Mouse (Mus musculus) midbrain, embryonic 16.5 days (tissue): ENCODE results near the gene Rpa1. TPM values are rescaled to one million over a fixed set of nuclear protein-coding genes. Genes with fewer than 3 reads are reported as not detected.
A peak's percentile ranks its signal among the peaks of the same experiment; 100 is the strongest.

ENCODE experiments used
- ATAC-seq: fragments of 200-750 bp; cut with Nextera tagmentation; 2 replicates; pipeline ENCODE4 v1.8.0; 2017; ENCODE audit warnings: moderate TSS enrichment
- H3K27ac ChIP-seq: fragments of 300-500 bp; sonication (generic); 2 replicates; pipeline ENCODE4 v1.5.1; 2014; ENCODE audit warnings: mild to moderate bottlenecking, low read length, mixed read lengths
- H3K27me3 ChIP-seq: fragments of 300-500 bp; sonication (generic); 2 replicates; pipeline ENCODE4 v1.6.1; 2014; ENCODE audit warnings: low read depth, low read length, mixed read lengths; ENCODE audit not compliant: control insufficient read depth, insufficient read depth
- H3K36me3 ChIP-seq: fragments of 300-500 bp; sonication (generic); 2 replicates; pipeline ENCODE4 v1.6.1; 2014; ENCODE audit warnings: mild to moderate bottlenecking, low read length, moderate library complexity, mixed read lengths; ENCODE audit not compliant: control insufficient read depth, insufficient read depth
- H3K4me1 ChIP-seq: fragments of 300-500 bp; sonication (generic); 2 replicates; pipeline ENCODE4 v1.6.1; 2014; ENCODE audit warnings: mild to moderate bottlenecking, low read length, mixed read lengths; ENCODE audit not compliant: control insufficient read depth, insufficient read depth
- H3K4me2 ChIP-seq: fragments of 300-500 bp; sonication (generic); 2 replicates; pipeline ENCODE4 v1.6.1; 2014; ENCODE audit warnings: mild to moderate bottlenecking, low read length, mixed read lengths
- H3K4me3 ChIP-seq: fragments of 300-500 bp; sonication (generic); 2 replicates; pipeline ENCODE4 v1.5.1; 2014; ENCODE audit warnings: low read depth, mild to moderate bottlenecking, low read length, moderate library complexity, mixed read lengths
- H3K9ac ChIP-seq: fragments of 300-500 bp; sonication (generic); 2 replicates; pipeline ENCODE4 v1.6.1; 2014; ENCODE audit warnings: low read depth, low read length, mixed read lengths
- H3K9me3 ChIP-seq: fragments of 300-500 bp; sonication (generic); replicated peaks from 2 replicates; pipeline ENCODE4 v1.6.1; 2014; ENCODE audit warnings: mild to moderate bottlenecking, low read length, mixed read lengths; ENCODE audit not compliant: control insufficient read depth, poor library complexity, severe bottlenecking
- WGBS: fragments of 180-500 bp; shearing (Covaris S2); extraction: QIAGEN DNeasy Blood & Tissue Kit; methylation state at CpG from one replicate; pipeline ENCODE4 v1.1.7; 2014; 5-methylcytosine and 5-hydroxymethylcytosine counted together
- polyA plus RNA-seq: library from polyadenylated mRNA; unstranded; fragments of >200 nt; fragmentation: Nextera tagmentation; extraction: Ambion mirVana; gene quantifications from 2 replicates; pipeline ENCODE4 v1.2.1, GENCODE M21; 2015

Gene Rpa1
- polyA plus RNA-seq, 1 experiment from 2014 or later = 50.7 TPM

GRCm38 (mm10) chr11:75279013-75279341 is 69.1 kb downstream of the Rpa1 start:
- no peak for ATAC-seq
- H3K9me3 ChIP-seq = no peaks in the 10 kb centered on the region
- 13% methylated on average over 4 of the region's 4 CpGs for WGBS
- H3K4me3 ChIP-seq = no peak overlapping the region
- peak overlapping the region; percentile 43 for H3K4me2 ChIP-seq
- H3K27ac ChIP-seq = peak overlapping the region; percentile 56; the same call in 1 of the 2 replicates
- H3K27me3 ChIP-seq = 0 out of 2 replicates have a peak, but pooled peaks cover 2% of the 10 kb centered on the region
- peak overlapping the region; percentile 49; the same call in 1 of the 2 replicates for H3K9ac ChIP-seq
- H3K36me3 ChIP-seq = no peaks in the 10 kb centered on the region
- peaks cover 65% of the 10 kb centered on the region for H3K4me1 ChIP-seq

- Histone ChIP-seq H3K9me3 (no peaks in the 10 kb centered on the region), H3K4me2 (no peak overlapping the region), H3K36me3 (no peaks in the 10 kb centered on the region), H3K27me3 (0 out of 2 replicates have a peak, but pooled peaks cover 2% of the 10 kb centered on the region), H3K4me1 (peaks cover 72% of the 10 kb centered on the region), H3K9ac (no peak overlapping the region), H3K4me3 (no peak overlapping the region), H3K27ac (peak overlapping the region; percentile 25; the same call in 1 of the 2 replicates)
- no peak for ATAC-seq
- WGBS = 21% methylated on average over 7 of the region's 7 CpGs
These were observed 70.0 kb downstream of the Rpa1 start for GRCm38 (mm10) chr11:75278115-75278514.

- no peak overlapping the region for H3K27ac ChIP-seq
- H3K9ac ChIP-seq = peak overlapping the region; percentile 32; the same call in 1 of the 2 replicates
- H3K36me3 ChIP-seq = no peaks in the 10 kb centered on the region
- no peaks in the 10 kb centered on the region for H3K27me3 ChIP-seq
- no peak overlapping the region for H3K4me3 ChIP-seq
- H3K4me1 ChIP-seq = peaks cover 52% of the 10 kb centered on the region
- 12% methylated on average over 6 of the region's 6 CpGs for WGBS
- H3K9me3 ChIP-seq = no peaks in the 10 kb centered on the region
- no peak overlapping the region for H3K4me2 ChIP-seq
- ATAC-seq = no peak
These were observed 73.1 kb downstream of the Rpa1 start for GRCm38 (mm10) chr11:75275035-75275434.

GRCm38 (mm10) chr11:75273466-75273865 is 74.7 kb downstream of the Rpa1 start:
- no peak overlapping the region for H3K4me3 ChIP-seq

GRCm38 (mm10) chr11:75270985-75271434 is 77.1 kb downstream of the Rpa1 start:
- H3K9ac ChIP-seq = no peak overlapping the region
- peaks cover 35% of the 10 kb centered on the region for H3K4me1 ChIP-seq
- no peak overlapping the region for H3K27ac ChIP-seq
- WGBS = 70% methylated on average over 7 of the region's 7 CpGs
- no peaks in the 10 kb centered on the region for H3K27me3 ChIP-seq
- H3K9me3 ChIP-seq = no peaks in the 10 kb centered on the region
- no peak for ATAC-seq
- H3K36me3 ChIP-seq = no peaks in the 10 kb centered on the region
- no peak overlapping the region for H3K4me2 ChIP-seq
- no peak overlapping the region for H3K4me3 ChIP-seq

More at GRCm38 (mm10) chr11:75273466-75273865, 74.7 kb downstream of the Rpa1 start:
- Histone ChIP-seq H3K27ac (peak overlapping the region; percentile 77), H3K9ac (peak overlapping the region; percentile 27), H3K9me3 (no peaks in the 10 kb centered on the region), H3K4me1 (peaks cover 37% of the 10 kb centered on the region), H3K27me3 (no peaks in the 10 kb centered on the region), H3K4me2 (peak overlapping the region; percentile 29), H3K36me3 (no peaks in the 10 kb centered on the region)
- 1% methylated on average over 8 of the region's 8 CpGs for WGBS
- ATAC-seq = peak; percentile 80

- H3K4me3 ChIP-seq = no peak overlapping the region
- no peak overlapping the region for H3K9ac ChIP-seq
- ATAC-seq = no peak
- H3K27ac ChIP-seq = no peak overlapping the region
- H3K4me2 ChIP-seq = no peak overlapping the region
- peaks cover 33% of the 10 kb centered on the region for H3K4me1 ChIP-seq
- no peaks in the 10 kb centered on the region for H3K9me3 ChIP-seq
- WGBS = 68% methylated on average over 8 of the region's 8 CpGs
- H3K27me3 ChIP-seq = no peaks in the 10 kb centered on the region
- no peaks in the 10 kb centered on the region for H3K36me3 ChIP-seq
These were observed 77.7 kb downstream of the Rpa1 start for GRCm38 (mm10) chr11:75270276-75270984.

GRCm38 (mm10) chr11:75269213-75269612 is 78.9 kb downstream of the Rpa1 start:
- H3K4me1 ChIP-seq = peaks cover 21% of the 10 kb centered on the region
- no peak for ATAC-seq
- WGBS = 87% methylated on average over 4 of the region's 4 CpGs

GRCm38 (mm10) chr11:75268492-75268891 is 79.6 kb downstream of the Rpa1 start:
- H3K4me2 ChIP-seq = no peak overlapping the region
- no peak overlapping the region for H3K9ac ChIP-seq
- H3K36me3 ChIP-seq = no peaks in the 10 kb centered on the region
- WGBS = 76% methylated on average over 5 of the region's 5 CpGs
- H3K4me1 ChIP-seq = peaks cover 19% of the 10 kb centered on the region
- no peak for ATAC-seq
- H3K4me3 ChIP-seq = no peak overlapping the region
- peak overlapping the region; percentile 47 for H3K27ac ChIP-seq
- H3K27me3 ChIP-seq = no peaks in the 10 kb centered on the region
- H3K9me3 ChIP-seq = no peaks in the 10 kb centered on the region

More at GRCm38 (mm10) chr11:75269213-75269612, 78.9 kb downstream of the Rpa1 start:
- Histone ChIP-seq H3K27me3 (no peaks in the 10 kb centered on the region), H3K36me3 (no peaks in the 10 kb centered on the region), H3K4me2 (no peak overlapping the region), H3K9ac (no peak overlapping the region), H3K27ac (no peak overlapping the region), H3K9me3 (no peaks in the 10 kb centered on the region), H3K4me3 (no peak overlapping the region)

- H3K9ac ChIP-seq = no peak overlapping the region
These were observed 80.3 kb downstream of the Rpa1 start for GRCm38 (mm10) chr11:75267826-75268281.

More at GRCm38 (mm10) chr11:75267826-75268281, 80.3 kb downstream of the Rpa1 start:
- 46% methylated on average over 9 of the region's 9 CpGs for WGBS
- no peak overlapping the region for H3K4me3 ChIP-seq
- no peaks in the 10 kb centered on the region for H3K9me3 ChIP-seq
- H3K4me2 ChIP-seq = no peak overlapping the region
- H3K27ac ChIP-seq = peak overlapping the region; percentile 47
- no peaks in the 10 kb centered on the region for H3K36me3 ChIP-seq
- H3K27me3 ChIP-seq = no peaks in the 10 kb centered on the region
- ATAC-seq = no peak
- peaks cover 19% of the 10 kb centered on the region for H3K4me1 ChIP-seq
